Mouse (Mus musculus): ENCODE measurements at regions not wholly inside any gene's neighbourhood (a gene's known extent, or its start where the extent isn't known, plus 50 kb on each side); places are given as distances from the start of the nearest gene placed in this dataset.

DNA sequence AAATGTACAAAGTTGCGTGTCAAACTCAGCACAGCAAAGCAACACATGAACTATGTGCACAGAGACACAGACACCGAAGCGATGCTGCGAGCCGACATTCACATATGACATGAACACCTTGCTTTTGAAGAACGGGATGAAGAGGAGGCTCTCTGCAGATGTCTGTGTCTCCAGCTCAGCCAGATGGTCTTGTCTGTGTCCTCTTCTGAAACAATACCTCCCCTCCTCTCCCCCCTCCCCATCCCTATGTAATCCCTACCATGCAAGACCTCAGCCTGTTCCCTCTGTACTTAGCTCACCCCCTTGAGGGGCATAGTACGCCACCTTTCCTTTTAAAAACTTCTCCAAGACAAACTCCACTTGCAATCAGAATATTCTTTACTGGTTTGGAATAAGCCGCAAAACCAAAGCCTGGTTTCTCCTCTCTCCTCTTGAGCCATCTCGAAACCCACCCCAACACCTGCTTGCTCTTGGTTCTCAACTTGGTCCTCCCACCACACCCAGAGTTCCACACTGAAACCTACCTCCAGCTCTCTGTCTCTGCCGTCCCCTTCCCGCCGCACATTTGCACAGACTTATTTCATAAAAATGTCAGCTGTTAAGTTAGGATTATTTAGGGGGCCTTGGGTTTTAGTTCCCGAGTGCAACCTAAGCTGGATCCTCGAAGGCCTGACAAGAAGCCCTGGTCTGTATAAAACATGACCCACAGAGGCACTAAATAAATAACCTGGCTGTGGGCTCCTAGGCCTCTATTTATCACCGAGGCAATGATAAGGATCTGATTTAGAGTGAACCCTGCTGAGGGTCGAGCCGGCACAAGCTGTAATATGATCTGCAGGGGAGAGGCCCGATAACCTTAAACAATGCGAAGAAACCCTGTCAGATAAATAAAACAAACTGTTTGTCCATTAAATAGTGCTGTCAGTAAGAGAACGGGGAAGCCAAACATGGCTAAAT, 327.1 kb upstream of the Sall1 start:
- in situ Hi-C loops (cut with MboI, MseI): no loop called here

DNA sequence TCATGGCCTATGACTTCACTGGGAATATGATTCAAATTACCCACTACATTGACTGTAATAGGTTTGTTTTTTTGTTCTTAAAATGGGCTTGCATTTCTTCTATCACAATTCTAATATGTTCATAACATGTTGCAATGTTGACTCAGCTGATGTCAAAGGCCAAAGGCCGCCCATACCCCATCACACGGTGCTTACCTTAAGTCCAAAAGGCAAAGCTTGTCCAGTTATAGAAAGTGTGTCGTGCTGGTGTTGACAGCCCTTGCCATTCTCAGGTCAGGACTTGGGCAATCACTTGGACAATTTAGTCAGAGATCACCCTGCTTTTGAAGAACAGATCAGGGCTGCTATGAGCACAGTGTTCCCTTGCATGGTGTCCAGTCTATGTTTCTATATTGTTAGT, 321.5 kb upstream of the Sall1 start:
- in situ Hi-C loops (cut with MboI, MseI): no loop called here

DNA sequence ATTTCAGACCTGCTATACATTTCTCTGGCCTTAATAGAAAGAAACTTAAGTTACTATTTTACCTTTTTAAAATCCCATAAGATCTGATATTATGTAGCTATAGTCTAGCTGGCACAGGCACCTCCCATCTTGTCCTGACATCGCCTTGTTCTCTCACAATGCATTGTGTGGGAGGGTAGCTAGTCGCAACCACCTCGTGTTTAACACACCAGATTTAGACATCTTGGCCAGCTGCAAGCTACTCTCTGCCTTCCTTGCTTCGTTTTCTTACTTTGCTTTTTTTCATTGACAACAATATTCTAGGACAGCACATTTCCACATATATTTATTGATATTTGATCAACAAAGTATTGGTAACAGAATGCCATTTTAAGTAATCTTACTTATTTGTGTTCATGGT, 314.4 kb upstream of the Sall1 start:
- in situ Hi-C loops (cut with MboI, MseI): no loop called here

- in situ Hi-C loops (cut with MboI, MseI): no loop called here
Measured at GRCm38 (mm10) chr8:89345547-89345946, 301.6 kb upstream of the Sall1 start.

GRCm38 (mm10) chr8:89341686-89342085, 297.7 kb upstream of the Sall1 start:
- in situ Hi-C loops (cut with MboI, MseI): no loop called here

DNA sequence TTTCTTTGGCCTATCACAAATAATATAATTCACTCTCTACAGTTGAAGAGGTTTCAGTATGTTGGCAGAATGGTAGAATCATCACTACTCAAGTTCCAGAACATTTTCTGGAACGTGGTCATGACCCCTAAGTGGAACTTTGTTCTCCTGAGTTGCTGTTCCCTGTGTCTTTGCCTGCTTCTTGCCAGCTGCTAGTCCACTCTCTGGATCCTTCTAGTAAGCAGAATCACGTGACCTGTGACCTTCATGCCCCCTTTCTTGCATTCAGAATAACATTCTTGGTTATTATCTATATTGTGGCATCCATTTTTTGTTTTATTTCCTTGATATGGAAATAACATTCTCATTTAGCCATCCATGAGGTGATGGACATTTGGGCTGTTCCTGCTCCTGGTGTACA, 291.5 kb upstream of the Sall1 start:
- in situ Hi-C loops (cut with MboI, MseI): no loop called here

DNA sequence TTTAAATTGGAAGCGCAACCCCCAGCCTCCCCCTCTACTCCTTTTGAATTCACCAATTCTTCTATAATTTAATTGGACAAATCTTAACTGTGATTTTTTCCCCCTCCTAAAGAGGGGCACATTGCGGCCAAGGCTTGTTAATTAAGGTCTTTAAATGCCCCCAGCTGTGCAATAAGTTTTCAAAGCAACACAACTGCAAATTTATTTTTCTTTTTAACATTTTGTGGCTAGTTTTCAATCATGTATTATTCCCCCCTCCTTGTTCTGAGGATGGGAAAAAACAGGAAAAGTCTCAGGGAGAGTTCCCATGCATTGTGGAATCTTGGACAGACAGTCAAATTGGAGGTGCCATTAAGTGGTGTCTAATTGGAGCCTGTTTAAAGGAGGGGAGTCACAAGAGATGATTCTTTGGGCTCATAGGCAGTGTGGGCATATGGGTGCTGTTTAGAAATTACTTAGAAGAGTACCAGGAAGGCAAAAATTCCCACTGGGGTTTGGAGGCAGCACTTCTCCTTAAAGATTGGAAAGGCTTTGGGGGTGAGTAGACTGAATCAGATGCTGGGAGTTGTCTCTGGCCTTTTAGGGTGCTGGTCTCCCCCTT, 281.9 kb upstream of the Sall1 start:
- in situ Hi-C loops (cut with MboI, MseI): no loop called here

DNA sequence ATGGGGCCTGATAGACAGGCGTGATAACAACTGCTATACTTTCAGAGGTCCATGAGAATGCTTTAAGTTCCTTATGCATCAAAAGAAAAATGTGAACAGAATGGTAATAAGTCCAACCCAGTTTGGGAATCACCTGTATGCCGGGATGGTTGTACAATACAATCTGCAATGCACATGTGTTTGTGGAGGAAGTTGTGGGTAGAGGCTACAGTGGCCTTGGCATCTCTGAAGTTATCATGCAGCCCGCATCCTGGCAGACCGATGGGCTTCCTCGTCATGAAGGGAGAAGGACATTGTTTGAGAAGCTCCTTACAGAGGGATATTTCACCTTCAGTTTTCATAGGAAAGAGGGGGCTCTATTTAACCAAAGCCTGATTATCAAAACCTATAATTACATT, 281.3 kb upstream of the Sall1 start:
- in situ Hi-C loops (cut with MboI, MseI): no loop called here

DNA sequence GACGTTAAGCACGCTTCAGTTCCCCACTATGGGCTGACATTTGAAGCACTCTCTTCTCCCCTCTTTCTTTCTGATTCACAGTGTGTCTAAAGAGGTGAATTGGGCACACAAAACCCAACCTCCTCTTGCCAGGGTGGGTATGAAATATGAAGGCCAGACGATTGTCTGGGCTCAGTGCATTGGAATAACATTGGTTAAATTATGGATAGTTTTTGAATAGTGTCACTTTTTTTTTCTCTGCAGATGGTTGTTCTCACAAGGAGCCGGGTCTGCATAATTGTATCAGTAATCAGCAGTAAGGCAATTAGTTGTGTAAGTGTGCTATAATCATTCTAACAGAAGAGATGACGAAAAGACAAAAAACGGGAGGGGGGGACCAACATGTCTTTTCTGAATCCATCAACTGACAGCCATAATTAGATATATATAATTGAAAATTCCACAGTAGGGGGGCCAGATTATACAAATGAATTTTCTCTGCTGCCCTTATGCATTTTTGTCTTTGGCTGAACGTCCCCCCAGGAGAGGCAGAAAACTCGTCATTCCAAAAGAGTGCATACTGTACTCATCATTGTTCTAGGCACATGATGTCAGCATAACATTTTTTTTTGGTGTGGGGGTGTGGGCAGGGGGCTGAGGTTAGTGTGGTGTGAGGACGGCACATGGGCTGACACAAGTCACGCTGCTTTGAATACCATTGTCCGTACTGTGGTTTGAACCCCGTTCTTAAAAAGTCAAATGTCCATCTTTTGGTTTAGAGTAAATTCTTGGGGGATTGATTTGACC, 280.7 kb upstream of the Sall1 start:
- in situ Hi-C loops (cut with MboI, MseI): no loop called here

GRCm38 (mm10) chr8:89317514-89318289, 273.7 kb upstream of the Sall1 start:
- in situ Hi-C loops (cut with MboI, MseI): no loop called here

- in situ Hi-C loops (cut with MboI, MseI): no loop called here
Measured at GRCm38 (mm10) chr8:89316566-89317175, 272.7 kb upstream of the Sall1 start.

DNA sequence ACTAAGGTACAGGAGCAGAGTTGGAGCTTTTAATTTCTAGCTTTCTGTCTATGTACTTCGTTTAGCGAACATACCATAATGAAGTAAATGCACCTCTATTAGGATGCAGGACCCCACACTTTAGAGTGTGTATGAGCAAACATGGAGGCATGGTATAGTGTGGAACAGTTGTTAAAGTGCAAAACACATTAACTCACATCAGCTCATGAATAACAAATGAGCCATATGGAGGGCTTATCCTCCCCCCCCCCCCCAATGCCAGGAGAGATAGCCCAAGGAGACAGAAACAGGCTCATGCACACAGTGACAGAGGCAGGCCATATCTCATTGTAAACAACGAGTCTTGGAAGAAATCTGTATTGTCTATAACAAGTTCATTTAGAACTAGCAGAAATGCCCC, 270.9 kb upstream of the Sall1 start:
- in situ Hi-C loops (cut with MboI, MseI): no loop called here

DNA sequence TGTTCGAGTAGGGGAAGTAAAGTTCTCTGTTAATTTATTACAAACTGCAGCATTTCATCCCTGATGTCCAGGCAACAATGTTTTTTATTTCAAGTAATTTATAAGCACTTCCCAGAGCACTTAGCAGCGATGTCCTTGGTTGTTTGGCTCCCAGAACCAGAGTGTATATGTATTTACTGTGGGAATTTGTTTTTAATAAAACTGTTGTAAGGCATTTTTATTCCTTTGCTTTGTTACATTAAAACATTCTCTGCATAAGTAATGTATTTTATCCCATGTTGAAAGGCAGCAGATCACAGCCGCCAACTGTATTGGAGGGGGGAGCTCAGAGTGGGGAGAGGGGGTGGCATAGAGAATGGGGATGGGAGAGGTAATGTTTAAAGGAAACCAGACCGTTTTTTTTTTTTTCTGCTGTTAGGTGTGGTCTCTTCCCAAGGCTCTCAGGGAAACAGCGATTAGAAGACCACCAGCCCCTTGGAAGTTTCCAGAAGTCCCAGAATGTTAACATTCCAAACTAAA, 266.8 kb upstream of the Sall1 start:
- in situ Hi-C loops (cut with MboI, MseI): no loop called here

- in situ Hi-C loops (cut with MboI, MseI): no loop called here
Measured at GRCm38 (mm10) chr8:89309591-89309990, 265.6 kb upstream of the Sall1 start.

DNA sequence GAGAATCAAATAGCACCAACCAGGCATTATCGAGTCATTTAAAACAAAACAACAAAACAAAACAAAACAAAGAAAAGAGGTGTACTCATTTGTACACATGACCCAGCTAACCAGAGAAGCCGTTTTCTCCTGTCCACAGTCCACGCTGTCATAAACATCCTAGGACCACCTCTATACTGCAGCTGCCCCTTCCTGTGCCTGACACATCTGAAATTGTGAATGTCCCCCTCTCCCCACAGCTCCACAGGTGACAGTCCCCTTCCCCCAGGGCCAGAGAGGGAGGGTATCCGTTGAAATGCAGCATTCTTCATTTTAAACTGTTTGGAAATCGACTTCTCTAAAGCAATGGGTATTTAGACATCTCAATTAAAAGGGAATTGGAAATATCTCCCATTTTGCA, 265.0 kb upstream of the Sall1 start:
- in situ Hi-C loops (cut with MboI, MseI): no loop called here

DNA sequence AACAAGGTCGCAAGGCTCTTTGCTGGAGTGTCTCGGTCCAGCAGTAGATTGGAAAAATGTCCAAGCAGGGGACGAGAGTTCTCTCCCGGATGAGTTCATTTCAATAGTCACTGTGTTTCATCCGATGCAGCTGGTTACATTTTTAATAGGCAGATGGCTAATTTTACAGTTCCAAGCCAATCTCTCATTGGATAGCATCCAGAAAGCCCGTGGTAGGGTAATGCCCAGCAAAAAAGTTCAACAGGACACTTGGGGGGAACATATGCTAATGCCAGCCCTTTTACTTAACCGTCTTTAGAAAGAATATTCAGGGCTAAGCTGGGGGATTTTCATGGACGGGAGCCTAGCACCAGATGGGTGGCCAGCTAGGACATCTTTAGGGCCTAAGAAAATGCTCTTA, 264.6 kb upstream of the Sall1 start:
- in situ Hi-C loops (cut with MboI, MseI): no loop called here

DNA sequence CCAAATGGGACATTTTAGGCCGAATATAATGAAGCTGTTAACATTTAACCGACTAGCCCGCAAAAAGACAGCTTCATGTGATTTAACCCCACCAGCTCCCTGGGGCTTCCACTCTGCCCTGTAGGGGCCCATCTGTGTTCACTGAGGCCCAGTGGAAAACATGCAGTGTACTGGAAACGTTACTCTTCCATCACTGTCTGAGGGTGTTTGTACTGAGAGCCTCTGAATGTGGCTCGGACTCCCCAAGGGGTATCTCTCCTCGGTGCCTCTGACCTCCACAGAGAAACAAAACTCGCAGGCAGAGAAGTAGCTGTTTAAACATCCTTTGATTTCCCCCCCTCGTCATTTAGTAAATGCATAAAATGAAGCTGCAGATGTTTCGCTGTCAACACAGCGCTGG, 263.6 kb upstream of the Sall1 start:
- in situ Hi-C loops (cut with MboI, MseI): no loop called here

GRCm38 (mm10) chr8:89307085-89307484, 263.1 kb upstream of the Sall1 start:
- in situ Hi-C loops (cut with MboI, MseI): no loop called here

DNA sequence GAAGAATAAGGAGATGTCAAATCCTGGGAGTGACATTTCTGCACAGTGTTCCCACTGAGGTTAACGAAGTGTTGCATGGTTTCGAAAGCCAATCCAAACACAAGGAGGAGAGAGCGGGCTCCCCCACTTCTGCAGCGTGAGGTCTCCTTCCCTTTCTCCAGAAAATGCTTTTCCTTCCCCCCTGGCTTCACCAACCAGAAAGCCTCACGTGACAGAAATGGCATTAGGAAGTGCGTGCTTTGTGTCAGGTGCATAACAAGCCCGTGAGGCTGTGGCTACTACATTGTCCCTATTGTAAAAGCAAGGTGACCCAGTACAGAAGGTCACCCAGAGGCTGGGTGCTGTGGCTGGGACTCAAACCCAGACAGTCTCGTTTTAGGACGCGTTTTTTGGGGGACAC, 260.2 kb upstream of the Sall1 start:
- in situ Hi-C loops (cut with MboI, MseI): no loop called here

GRCm38 (mm10) chr8:89303326-89303725, 259.4 kb upstream of the Sall1 start:
- in situ Hi-C loops (cut with MboI, MseI): no loop called here

DNA sequence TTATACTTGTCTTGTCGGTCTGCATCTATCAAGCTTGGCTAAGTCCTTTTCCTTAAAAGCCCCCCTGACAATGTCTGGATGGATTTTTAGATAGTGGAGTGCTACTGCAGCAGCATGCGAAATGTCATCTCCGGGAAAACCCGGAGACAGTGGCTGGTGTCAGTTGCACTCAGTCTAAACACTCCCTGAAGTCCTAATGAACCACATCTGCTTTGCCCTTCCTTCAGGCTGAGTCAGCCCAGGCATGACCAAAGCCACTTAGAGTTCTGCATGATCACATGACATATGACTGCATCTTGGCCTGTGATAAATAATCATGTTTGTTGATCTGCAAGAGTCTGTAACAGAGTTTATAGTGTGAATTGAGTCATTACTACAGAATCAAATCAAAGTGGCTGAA, 255.7 kb upstream of the Sall1 start:
- in situ Hi-C loops (cut with MboI, MseI): no loop called here
